Mouse (Mus musculus): Measurements from ENCODE around the gene Stip1. TPM values are rescaled to one million over a fixed set of nuclear protein-coding genes. Genes with fewer than 3 reads are reported as not detected.

The Stip1 gene
- polyA plus RNA-seq, 1 experiment = 544 TPM

GRCm38 (mm10) chr19:6975537-6976521 is 63.9 kb downstream of the Stip1 start, which contains the start of gene Plcb3:
Gene Plcb3, minus strand, starts transcription at chr19:6976470.
- Histone ChIP-seq H3K27ac (ENCODE audit: insufficient read depth, low read length) (peak within 1 kb of the TSS; percentile 42), H3K4me3 (ENCODE audit: low read depth, low read length) (peak within 1 kb of the TSS; percentile 76), H3K27me3 (ENCODE audit: control insufficient read depth, insufficient read depth, low read length, poor library complexity, severe bottlenecking) (no peaks in the 10 kb centered on the region), H3K9ac (ENCODE audit: low read depth, poor library complexity, severe bottlenecking) (peak within 1 kb of the TSS; percentile 41), H3K36me3 (ENCODE audit: control insufficient read depth, insufficient read depth, low read length, poor library complexity, severe bottlenecking) (peaks cover 14% of the 10 kb centered on the region), H3K9me3 (replicated peaks; ENCODE audit: control insufficient read depth, insufficient read depth, low read length, poor library complexity, severe bottlenecking) (no peaks in the 10 kb centered on the region), H3K4me1 (ENCODE audit: control insufficient read depth, insufficient read depth, low read length) (peaks cover 7% of the 10 kb centered on the region)
- no peak for TF ChIP-seq EP300 (IDR thresholded peaks at IDR 0.05; ENCODE audit: insufficient read depth, low read depth, low read length)
- no peak for TF ChIP-seq CTCF (IDR thresholded peaks at IDR 0.05; ENCODE audit: low read depth, low read length)
- no peak for TF ChIP-seq POLR2A (IDR thresholded peaks at IDR 0.05; ENCODE audit: insufficient read depth, low read length)

- Histone ChIP-seq H3K4me3 (ENCODE audit: low read depth, low read length) (peak within 1 kb of the TSS; percentile 96), H3K4me1 (ENCODE audit: control insufficient read depth, insufficient read depth, low read length) (peaks cover 9% of the 10 kb centered on the region), H3K27ac (ENCODE audit: insufficient read depth, low read length) (peak within 1 kb of the TSS; percentile 64), H3K27me3 (ENCODE audit: control insufficient read depth, insufficient read depth, low read length, poor library complexity, severe bottlenecking) (no peaks in the 10 kb centered on the region), H3K36me3 (ENCODE audit: control insufficient read depth, insufficient read depth, low read length, poor library complexity, severe bottlenecking) (peaks cover 14% of the 10 kb centered on the region), H3K9me3 (replicated peaks; ENCODE audit: control insufficient read depth, insufficient read depth, low read length, poor library complexity, severe bottlenecking) (no peaks in the 10 kb centered on the region), H3K9ac (ENCODE audit: low read depth, poor library complexity, severe bottlenecking) (peak within 1 kb of the TSS; percentile 41)
- TF ChIP-seq POLR2A (IDR thresholded peaks at IDR 0.05; ENCODE audit: insufficient read depth, low read length) (peak; percentile 31), CTCF (IDR thresholded peaks at IDR 0.05; ENCODE audit: low read depth, low read length) (no peak), EP300 (IDR thresholded peaks at IDR 0.05; ENCODE audit: insufficient read depth, low read depth, low read length) (0 out of 2 replicates have a peak, but pooled peaks have one; percentile 41)
These were observed 65.3 kb downstream of the Stip1 start, which contains the start of gene Ppp1r14b for GRCm38 (mm10) chr19:6974211-6975205. Gene Ppp1r14b, plus strand, starts transcription at chr19:6974968.

- H3K27ac ChIP-seq (ENCODE audit: insufficient read depth, low read length) = peak overlapping the region; percentile 53
- H3K4me3 ChIP-seq (ENCODE audit: low read depth, low read length) = peak overlapping the region; percentile 54
- peaks cover 9% of the 10 kb centered on the region for H3K4me1 ChIP-seq (ENCODE audit: control insufficient read depth, insufficient read depth, low read length)
- H3K36me3 ChIP-seq (ENCODE audit: control insufficient read depth, insufficient read depth, low read length, poor library complexity, severe bottlenecking) = peaks cover 14% of the 10 kb centered on the region
- H3K9me3 ChIP-seq (replicated peaks; ENCODE audit: control insufficient read depth, insufficient read depth, low read length, poor library complexity, severe bottlenecking) = no peaks in the 10 kb centered on the region
- no peak for TF ChIP-seq EP300 (IDR thresholded peaks at IDR 0.05; ENCODE audit: insufficient read depth, low read depth, low read length)
- no peak for TF ChIP-seq CTCF (IDR thresholded peaks at IDR 0.05; ENCODE audit: low read depth, low read length)
- TF ChIP-seq POLR2A (IDR thresholded peaks at IDR 0.05; ENCODE audit: insufficient read depth, low read length) = no peak
- H3K9ac ChIP-seq (ENCODE audit: low read depth, poor library complexity, severe bottlenecking) = peak overlapping the region; percentile 41
- no peaks in the 10 kb centered on the region for H3K27me3 ChIP-seq (ENCODE audit: control insufficient read depth, insufficient read depth, low read length, poor library complexity, severe bottlenecking)
These were observed 66.1 kb downstream of the Stip1 start for GRCm38 (mm10) chr19:6973581-6974190.

- no peak for TF ChIP-seq POLR2A (IDR thresholded peaks at IDR 0.05; ENCODE audit: insufficient read depth, low read length)
- TF ChIP-seq EP300 (IDR thresholded peaks at IDR 0.05; ENCODE audit: insufficient read depth, low read depth, low read length) = no peak
- TF ChIP-seq CTCF (IDR thresholded peaks at IDR 0.05; ENCODE audit: low read depth, low read length) = no peak
- no peaks in the 10 kb centered on the region for H3K27me3 ChIP-seq (ENCODE audit: control insufficient read depth, insufficient read depth, low read length, poor library complexity, severe bottlenecking)
- H3K4me3 ChIP-seq (ENCODE audit: low read depth, low read length) = no peak overlapping the region
- H3K36me3 ChIP-seq (ENCODE audit: control insufficient read depth, insufficient read depth, low read length, poor library complexity, severe bottlenecking) = peaks cover 3% of the 10 kb centered on the region
- no peaks in the 10 kb centered on the region for H3K9me3 ChIP-seq (replicated peaks; ENCODE audit: control insufficient read depth, insufficient read depth, low read length, poor library complexity, severe bottlenecking)
- H3K4me1 ChIP-seq (ENCODE audit: control insufficient read depth, insufficient read depth, low read length) = peaks cover 12% of the 10 kb centered on the region
- H3K9ac ChIP-seq (ENCODE audit: low read depth, poor library complexity, severe bottlenecking) = no peak overlapping the region
- peak overlapping the region; percentile 42; the same call in 1 of the 2 replicates for H3K27ac ChIP-seq (ENCODE audit: insufficient read depth, low read length)
These were observed 67.4 kb downstream of the Stip1 start for GRCm38 (mm10) chr19:6972247-6972917.

GRCm38 (mm10) chr19:6971644-6972043 is 68.1 kb downstream of the Stip1 start:
- Histone ChIP-seq H3K4me1 (ENCODE audit: control insufficient read depth, insufficient read depth, low read length) (peaks cover 12% of the 10 kb centered on the region), H3K27ac (ENCODE audit: insufficient read depth, low read length) (peak overlapping the region; percentile 42), H3K9me3 (replicated peaks; ENCODE audit: control insufficient read depth, insufficient read depth, low read length, poor library complexity, severe bottlenecking) (no peaks in the 10 kb centered on the region), H3K9ac (ENCODE audit: low read depth, poor library complexity, severe bottlenecking) (no peak overlapping the region), H3K27me3 (ENCODE audit: control insufficient read depth, insufficient read depth, low read length, poor library complexity, severe bottlenecking) (no peaks in the 10 kb centered on the region), H3K36me3 (ENCODE audit: control insufficient read depth, insufficient read depth, low read length, poor library complexity, severe bottlenecking) (no peaks in the 10 kb centered on the region; the same call in 1 of the 2 replicates), H3K4me3 (ENCODE audit: low read depth, low read length) (no peak overlapping the region)
- TF ChIP-seq EP300 (IDR thresholded peaks at IDR 0.05; ENCODE audit: insufficient read depth, low read depth, low read length) (no peak), CTCF (IDR thresholded peaks at IDR 0.05; ENCODE audit: low read depth, low read length) (no peak), POLR2A (IDR thresholded peaks at IDR 0.05; ENCODE audit: insufficient read depth, low read length) (no peak)

Other genes starting within 250 kb of the Stip1 start
- gene Rps6ka4, start 199.3 kb downstream of the Stip1 start, polyA plus RNA-seq (2011; ENCODE audit: insufficient read depth, insufficient read length, low read depth, missing spikeins) = 4.5 and 5.2 TPM in 2 replicates
- gene Ccdc88b, start 181.8 kb downstream of the Stip1 start, polyA plus RNA-seq (2011; ENCODE audit: insufficient read depth, insufficient read length, low read depth, missing spikeins) = 1.1 and 1.9 TPM in 2 replicates
- 109 and 112 TPM in 2 replicates for gene Trmt112, start 130.3 kb downstream of the Stip1 start, polyA plus RNA-seq (2011; ENCODE audit: insufficient read depth, insufficient read length, low read depth, missing spikeins)
- 56.4 and 66.9 TPM in 2 replicates for gene Prdx5, start 129.9 kb downstream of the Stip1 start, polyA plus RNA-seq (2011; ENCODE audit: insufficient read depth, insufficient read length, low read depth, missing spikeins)
- gene Esrra, start 118.2 kb downstream of the Stip1 start, polyA plus RNA-seq (2011; ENCODE audit: insufficient read depth, insufficient read length, low read depth, missing spikeins) = 13.6 and 16.7 TPM in 2 replicates
- gene Catsperz, start 114.6 kb downstream of the Stip1 start, polyA plus RNA-seq (2011; ENCODE audit: insufficient read depth, insufficient read length, low read depth, missing spikeins) = 1.4 and 1.8 TPM in 2 replicates
- 1.5 TPM in 1 of 2 replicates, not detected in the other for gene Kcnk4, start 105.5 kb downstream of the Stip1 start, polyA plus RNA-seq (2011; ENCODE audit: insufficient read depth, insufficient read length, low read depth, missing spikeins)
- gene Bad, start 98.1 kb downstream of the Stip1 start, polyA plus RNA-seq (2011; ENCODE audit: insufficient read depth, insufficient read length, low read depth, missing spikeins) = 14.6 and 16.2 TPM in 2 replicates
- gene Gpr137, start 97.5 kb downstream of the Stip1 start, polyA plus RNA-seq (2011; ENCODE audit: insufficient read depth, insufficient read length, low read depth, missing spikeins) = 9.0 and 12.8 TPM in 2 replicates
- 151 and 166 TPM in 2 replicates for gene Ppp1r14b, start 65.0 kb downstream of the Stip1 start, polyA plus RNA-seq (2011; ENCODE audit: insufficient read depth, insufficient read length, low read depth, missing spikeins)
- 42.4 and 45.6 TPM in 2 replicates for gene Plcb3, start 63.5 kb downstream of the Stip1 start, polyA plus RNA-seq (2011; ENCODE audit: insufficient read depth, insufficient read length, low read depth, missing spikeins)
- 40.4 and 45.5 TPM in 2 replicates for gene Fkbp2, start 59.5 kb downstream of the Stip1 start, polyA plus RNA-seq (2011; ENCODE audit: insufficient read depth, insufficient read length, low read depth, missing spikeins)
- 44.7 and 49.1 TPM in 2 replicates for gene Vegfb, start 52.3 kb downstream of the Stip1 start, polyA plus RNA-seq (2011; ENCODE audit: insufficient read depth, insufficient read length, low read depth, missing spikeins)
- gene Dnajc4, start 47.4 kb downstream of the Stip1 start, polyA plus RNA-seq (2011; ENCODE audit: insufficient read depth, insufficient read length, low read depth, missing spikeins) = 14.8 and 15.8 TPM in 2 replicates
- gene Nudt22, start 43.9 kb downstream of the Stip1 start, polyA plus RNA-seq (2011; ENCODE audit: insufficient read depth, insufficient read length, low read depth, missing spikeins) = 6.8 and 7.7 TPM in 2 replicates
- 7.3 and 8.4 TPM in 2 replicates for gene Trpt1, start 43.8 kb downstream of the Stip1 start, polyA plus RNA-seq (2011; ENCODE audit: insufficient read depth, insufficient read length, low read depth, missing spikeins)
- gene Fermt3, start 20.5 kb downstream of the Stip1 start, polyA plus RNA-seq (2011; ENCODE audit: insufficient read depth, insufficient read length, low read depth, missing spikeins) = 0.59 and 1.0 TPM in 2 replicates
- gene Macrod1, start 16.8 kb upstream of the Stip1 start, polyA plus RNA-seq (2011; ENCODE audit: insufficient read depth, insufficient read length, low read depth, missing spikeins) = 6.7 and 7.6 TPM in 2 replicates
- gene Flrt1, start 65.8 kb upstream of the Stip1 start, polyA plus RNA-seq (2011; ENCODE audit: insufficient read depth, insufficient read length, low read depth, missing spikeins) = 0.51 and 0.82 TPM in 2 replicates
- gene Otub1, start 166.3 kb upstream of the Stip1 start, polyA plus RNA-seq (2011; ENCODE audit: insufficient read depth, insufficient read length, low read depth, missing spikeins) = 86.7 and 87.5 TPM in 2 replicates
- 584 and 638 TPM in 2 replicates for gene Cox8a, start 177.6 kb upstream of the Stip1 start, polyA plus RNA-seq (2011; ENCODE audit: insufficient read depth, insufficient read length, low read depth, missing spikeins)
- gene Naa40, start 201.2 kb upstream of the Stip1 start, polyA plus RNA-seq (2011; ENCODE audit: insufficient read depth, insufficient read length, low read depth, missing spikeins) = 41.0 and 45.1 TPM in 2 replicates
- gene Rcor2, start 227.4 kb upstream of the Stip1 start, polyA plus RNA-seq (2011; ENCODE audit: insufficient read depth, insufficient read length, low read depth, missing spikeins) = 69.4 and 78.5 TPM in 2 replicates

Measured in ES-Bruce4 (cell line).